Mouse (Mus musculus): ENCODE measurements around the gene Rnf26.

DNA sequence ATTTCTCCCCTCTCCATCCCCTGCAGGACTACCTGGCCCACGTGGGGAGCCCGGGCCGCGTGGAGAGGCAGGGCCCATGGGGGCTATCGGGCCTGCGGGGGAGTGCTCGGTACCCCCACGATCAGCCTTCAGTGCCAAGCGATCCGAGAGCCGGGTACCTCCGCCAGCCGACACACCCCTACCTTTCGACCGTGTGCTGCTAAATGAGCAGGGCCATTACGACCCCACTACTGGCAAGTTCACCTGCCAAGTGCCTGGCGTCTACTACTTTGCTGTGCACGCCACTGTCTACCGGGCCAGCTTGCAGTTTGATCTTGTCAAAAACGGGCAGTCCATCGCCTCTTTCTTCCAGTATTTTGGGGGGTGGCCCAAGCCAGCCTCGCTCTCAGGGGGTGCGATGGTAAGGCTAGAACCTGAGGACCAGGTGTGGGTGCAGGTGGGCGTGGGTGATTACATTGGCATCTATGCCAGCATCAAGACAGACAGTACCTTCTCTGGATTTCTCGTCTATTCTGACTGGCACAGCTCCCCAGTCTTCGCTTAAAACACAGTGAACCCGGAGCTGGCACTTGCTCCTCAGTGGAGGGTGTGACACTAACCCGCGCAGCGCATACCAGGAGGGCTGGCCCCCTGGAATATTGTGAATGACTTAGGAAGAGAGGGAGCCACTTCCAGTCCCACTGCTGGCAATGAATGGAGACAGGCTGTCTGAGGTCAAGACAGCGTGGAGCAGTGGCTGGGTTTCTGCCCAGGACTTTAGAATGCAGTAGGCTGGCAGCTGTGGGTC is 4.9 kb downstream of the Rnf26 start:
- no peak for TF ChIP-seq CHD2 (IDR thresholded peaks at IDR 0.05; ENCODE audit: low read depth, low read length)
- no peak for TF ChIP-seq MAFK (IDR thresholded peaks at IDR 0.05; ENCODE audit: insufficient read depth, low read depth, low read length)
- no peak for TF ChIP-seq HCFC1 (IDR thresholded peaks at IDR 0.05; ENCODE audit: borderline replicate concordance, insufficient read depth, low read length)
- TF ChIP-seq ZC3H11A (IDR thresholded peaks at IDR 0.05; ENCODE audit: borderline replicate concordance, low read depth, low read length), result no peak
- no peak for TF ChIP-seq ZNF384 (IDR thresholded peaks at IDR 0.05; ENCODE audit: low read depth, low read length)
